Mouse (Mus musculus) neural tube, embryonic 14.5 days (tissue): ENCODE results near the gene Vmn2r53. TPM values are rescaled to one million over a fixed set of nuclear protein-coding genes. Genes with fewer than 3 reads are reported as not detected.
"Not testable (repeated sequence)": the region's sequence is repeated elsewhere in the genome, so short reads cannot be mapped to it uniquely, and the experiment has no call there.

Experiments
- ATAC-seq: fragments of 200-750 bp; cut with Nextera tagmentation; 2 replicates; pipeline ENCODE4 v1.8.0; 2017; ENCODE audit warnings: low read depth, mild to moderate bottlenecking, moderate TSS enrichment, moderate library complexity
- H3K27ac ChIP-seq: fragments of 300-500 bp; sonication (generic); 2 replicates; pipeline ENCODE4 v1.5.1; 2014; ENCODE audit warnings: low read depth, mild to moderate bottlenecking, control low read depth, low read length, moderate library complexity, mixed read lengths
- H3K27me3 ChIP-seq: fragments of 300-500 bp; sonication (generic); 2 replicates; pipeline ENCODE4 v1.6.1; 2014; ENCODE audit warnings: low read length; ENCODE audit not compliant: control insufficient read depth, insufficient read depth
- H3K36me3 ChIP-seq: fragments of 300-500 bp; sonication (generic); 2 replicates; pipeline ENCODE4 v1.6.1; 2014; ENCODE audit warnings: low read length, mixed read lengths; ENCODE audit not compliant: control insufficient read depth, insufficient read depth
- H3K4me1 ChIP-seq: fragments of 300-500 bp; sonication (generic); 2 replicates; pipeline ENCODE4 v1.6.1; 2014; ENCODE audit warnings: low read length; ENCODE audit not compliant: control insufficient read depth, insufficient read depth
- H3K4me2 ChIP-seq: fragments of 300-500 bp; sonication (generic); 2 replicates; pipeline ENCODE4 v1.6.1; 2014; ENCODE audit warnings: mild to moderate bottlenecking, low read depth, low read length, control low read depth
- H3K4me3 ChIP-seq: fragments of 300-500 bp; sonication (generic); 2 replicates; pipeline ENCODE4 v1.5.1; 2014; ENCODE audit warnings: low read depth, low read length, control low read depth, mixed read lengths
- H3K9ac ChIP-seq: fragments of 300-500 bp; sonication (generic); replicated peaks from 2 replicates; pipeline ENCODE4 v1.6.1; 2014; ENCODE audit warnings: low read depth, mild to moderate bottlenecking, control low read depth, low read length, mixed read lengths
- H3K9me3 ChIP-seq: fragments of 300-500 bp; sonication (generic); 2 replicates; pipeline ENCODE4 v1.6.1; 2016; ENCODE audit warnings: low read length; ENCODE audit not compliant: control insufficient read depth
- WGBS: fragments of 180-500 bp; shearing (Covaris S2); extraction: QIAGEN DNeasy Blood & Tissue Kit; methylation state at CpG from one replicate; pipeline ENCODE4 v1.1.7; 2014; 5-methylcytosine and 5-hydroxymethylcytosine counted together
- polyA plus RNA-seq: library from polyadenylated mRNA; unstranded; fragments of >200 nt; fragmentation: Nextera tagmentation; extraction: Ambion mirVana; gene quantifications from 2 replicates; pipeline ENCODE4 v1.2.1, GENCODE M21; 2014

The Vmn2r53 gene
- 0.01 TPM in 1 of 2 replicates, not detected in the other for polyA plus RNA-seq

GRCm38 (mm10) chr7:12608688-12609087 lies at the start of gene Vmn2r53:
Gene Vmn2r53 (minus strand): TSS chr7:12608788.
- Histone ChIP-seq H3K4me1 (no peaks in the 10 kb centered on the region), H3K4me2 (no peak within 1 kb of the TSS)

GRCm38 (mm10) chr7:12640219-12640618 lies 31.6 kb upstream of the Vmn2r53 start, which contains the start of gene Vmn2r54:
Gene Vmn2r54 (minus strand): TSS chr7:12640319.
- not testable (repeated sequence) for H3K4me1 ChIP-seq, ATAC-seq, H3K4me3 ChIP-seq, H3K4me2 ChIP-seq, H3K27ac ChIP-seq, H3K36me3 ChIP-seq, H3K9ac ChIP-seq, H3K9me3 ChIP-seq, H3K27me3 ChIP-seq
- 76% methylated on average over 3 of the region's 4 CpGs for WGBS

More at GRCm38 (mm10) chr7:12608688-12609087, at the start of gene Vmn2r53:
- Histone ChIP-seq H3K27me3 (no peaks in the 10 kb centered on the region), H3K4me3 (no peak within 1 kb of the TSS), H3K9me3 (peaks cover 6% of the 10 kb centered on the region; the same call in 1 of the 2 replicates), H3K36me3 (no peaks in the 10 kb centered on the region), H3K27ac (no peak within 1 kb of the TSS), H3K9ac (no peak within 1 kb of the TSS)
- ATAC-seq = no peak

Other genes with a start within 250 kb of the Vmn2r53 start
- gene Vmn1r84, start 239.5 kb downstream of the Vmn2r53 start, polyA plus RNA-seq = not detected in 2 replicates
- 12.0 and 12.9 TPM in 2 replicates for gene Zfp551, start 186.0 kb downstream of the Vmn2r53 start, polyA plus RNA-seq
- gene Zfp606, start 130.5 kb downstream of the Vmn2r53 start, polyA plus RNA-seq = 44.7 and 50.7 TPM in 2 replicates
- gene 2900092C05Rik, start 96.3 kb downstream of the Vmn2r53 start, polyA plus RNA-seq = not detected in 2 replicates
- gene Vmn2r54, start 31.5 kb upstream of the Vmn2r53 start, polyA plus RNA-seq = not detected in 2 replicates
- not detected in 2 replicates for gene Vmn2r55, start 76.2 kb upstream of the Vmn2r53 start, polyA plus RNA-seq
- 0.08 TPM in 1 of 2 replicates, not detected in the other for gene Vmn2r56, start 126.2 kb upstream of the Vmn2r53 start, polyA plus RNA-seq
- 28.5 and 30.3 TPM in 2 replicates for gene Zscan18, start 194.8 kb upstream of the Vmn2r53 start, polyA plus RNA-seq
- 41.0 and 42.6 TPM in 2 replicates for gene Zfp329, start 210.1 kb upstream of the Vmn2r53 start, polyA plus RNA-seq
- 24.1 and 27.7 TPM in 2 replicates for gene Zfp110, start 226.0 kb upstream of the Vmn2r53 start, polyA plus RNA-seq